Mouse (Mus musculus) MN1 (cell line): ENCODE data around the gene LTO1.

Experiments
- DNase-seq: peaks from one replicate; pipeline ENCODE4 v3.0.0-alpha.2; 2016; ENCODE audit warnings: low spot score

LTO1 gene

DNA sequence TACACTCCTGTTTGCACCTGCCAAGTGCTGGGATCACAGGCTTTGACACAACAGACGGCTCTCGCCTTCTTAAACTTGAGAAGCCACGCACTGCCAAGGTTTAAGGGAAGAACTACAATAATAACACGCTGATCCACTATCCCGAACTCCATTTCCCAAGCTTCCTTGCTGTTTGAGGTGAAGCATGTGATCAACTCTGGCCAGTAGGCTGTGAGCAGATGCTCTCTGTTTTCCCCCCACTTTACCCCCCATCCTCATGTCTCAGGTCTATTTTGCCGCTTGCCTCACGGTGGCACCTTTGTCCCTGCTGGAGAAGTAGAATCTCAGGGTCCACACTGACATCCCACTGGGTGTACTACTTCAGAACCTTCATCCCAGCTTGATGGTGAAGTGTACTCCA is 6.2 kb upstream of the LTO1 start:
- no peak for DNase-seq

GRCm38 (mm10) chr7:144911121-144911520 is 3.8 kb upstream of the LTO1 start:
- no peak for DNase-seq

DNA sequence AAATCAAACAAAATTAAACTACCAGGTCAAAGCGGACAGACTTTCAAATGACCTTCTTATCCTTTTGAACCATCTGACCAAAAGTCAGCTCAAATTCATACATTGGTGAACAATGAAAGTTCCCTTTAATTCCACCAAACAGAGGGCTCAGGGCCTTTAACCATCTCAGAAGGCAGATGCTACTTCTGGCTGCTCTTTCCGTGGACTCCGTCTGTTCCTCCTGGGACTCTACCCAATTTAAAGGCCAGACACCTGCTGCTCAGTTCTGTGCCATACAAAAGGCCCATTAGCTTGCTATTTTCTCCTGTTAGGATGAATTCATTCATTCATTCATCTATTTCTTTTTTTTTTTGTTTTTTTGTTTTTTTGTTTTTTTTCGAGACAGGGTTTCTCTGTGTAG is 2.0 kb upstream of the LTO1 start:
- DNase-seq, result no peak

- DNase-seq, result peak; percentile 83
These were observed 478 bp upstream of the LTO1 start for GRCm38 (mm10) chr7:144914296-144914947.

DNA sequence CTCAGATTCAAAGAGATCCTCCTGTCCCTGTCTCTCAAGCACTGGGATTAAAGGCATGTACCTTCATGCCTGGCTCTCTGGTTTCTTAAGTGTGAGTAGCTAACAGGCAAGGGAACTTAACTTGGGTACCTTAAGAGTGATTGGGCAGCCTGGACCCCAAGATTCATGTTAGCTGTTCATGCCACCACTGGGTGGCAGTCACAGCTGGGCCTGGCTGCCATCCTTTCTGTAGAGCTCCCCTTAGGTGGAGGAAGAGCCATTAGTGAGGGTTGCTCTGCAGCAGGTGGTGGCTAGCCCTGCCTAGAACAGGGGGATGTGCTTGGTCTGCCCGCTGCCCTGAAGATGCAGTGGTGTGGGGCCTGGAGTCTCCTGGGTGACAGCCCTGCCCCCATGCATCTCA is 3.9 kb downstream of the LTO1 start:
- DNase-seq, result peak; percentile 32

DNA sequence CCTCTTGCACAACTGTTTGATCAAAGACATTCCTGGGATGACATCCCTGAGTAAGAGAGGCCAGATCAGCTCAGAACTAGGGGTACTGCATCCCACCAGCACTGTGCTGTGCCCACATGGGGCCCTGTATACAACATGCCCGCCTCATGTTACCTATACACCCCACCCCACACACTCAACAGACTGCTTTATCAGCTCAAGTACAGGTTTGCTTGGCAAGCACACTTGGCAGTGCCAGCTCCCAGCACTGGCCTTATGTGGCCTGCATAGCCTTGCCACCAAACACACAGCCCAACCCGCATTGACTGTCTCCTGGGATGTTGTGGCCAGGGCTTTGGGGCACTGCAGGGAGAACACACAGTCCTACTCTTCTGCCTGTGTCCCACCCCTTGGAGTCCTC is 12.7 kb downstream of the LTO1 start:
- no peak for DNase-seq

DNA sequence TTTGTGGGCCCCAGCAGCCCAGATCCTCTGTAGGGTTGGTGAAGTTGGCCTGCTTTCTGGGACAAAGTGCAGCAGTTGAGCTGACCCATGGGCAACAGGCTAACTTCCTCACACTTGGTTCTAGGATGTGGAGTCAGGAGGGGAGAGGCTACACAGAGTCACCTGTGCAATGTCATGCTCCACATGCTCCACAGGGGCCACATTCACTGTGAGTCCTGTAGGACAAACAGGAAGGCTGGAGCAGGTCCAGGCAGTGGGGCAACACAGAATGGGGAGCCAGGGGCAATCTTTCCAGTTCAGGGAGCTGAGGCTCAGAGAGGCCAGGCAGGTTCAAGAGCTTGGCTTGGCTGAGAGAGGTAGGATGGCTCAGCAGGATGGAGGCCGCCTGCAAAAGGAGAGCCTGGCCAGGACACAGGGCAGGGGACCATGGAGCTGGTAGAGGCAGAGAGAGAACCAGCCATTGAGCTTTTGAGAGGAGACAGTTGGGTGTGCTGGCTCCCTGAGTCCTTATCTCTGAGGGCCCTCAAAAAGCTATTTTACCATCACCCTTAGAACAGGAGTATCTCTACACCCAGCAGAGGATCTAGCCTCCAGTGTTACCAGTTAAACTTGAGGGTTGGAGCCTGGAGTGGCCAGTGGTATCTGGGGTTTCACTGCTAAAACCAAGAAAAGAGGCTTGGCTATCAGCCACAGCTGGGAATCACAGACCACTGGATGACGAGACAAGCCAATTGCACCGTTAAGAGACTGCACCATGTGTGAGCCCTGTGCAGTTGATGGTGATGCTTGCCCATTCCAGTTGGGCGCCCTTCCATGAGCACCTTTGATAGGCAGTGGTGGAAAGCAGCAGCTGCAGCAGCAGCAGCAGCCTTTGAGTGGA is 13.3 kb downstream of the LTO1 start:
- no peak for DNase-seq

GRCm38 (mm10) chr7:144928889-144929210 is 13.9 kb downstream of the LTO1 start:
- no peak for DNase-seq

DNA sequence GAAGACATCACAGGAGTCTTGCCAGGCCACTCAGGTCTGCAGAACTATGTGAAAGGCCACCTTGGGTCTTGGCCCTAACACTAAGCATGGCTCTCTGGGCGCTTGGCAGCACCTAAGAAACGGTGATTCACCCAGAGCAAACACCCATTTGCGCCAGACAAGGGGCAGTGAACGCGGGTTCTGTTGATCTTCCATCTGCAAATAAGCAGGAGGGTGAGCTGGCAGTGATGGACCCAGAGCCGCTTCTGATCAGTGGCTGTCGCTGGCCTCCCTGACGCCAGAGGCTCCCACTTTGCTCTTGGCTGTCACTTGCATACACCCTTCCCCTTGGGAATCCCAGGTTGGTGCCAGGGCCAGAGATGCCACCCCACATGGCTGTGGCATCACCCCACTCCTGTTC is 14.6 kb downstream of the LTO1 start:
- DNase-seq, result peak; percentile 36

GRCm38 (mm10) chr7:144929931-144930330 is 15.0 kb downstream of the LTO1 start:
- DNase-seq, result no peak

- peak; percentile 70 for DNase-seq
These were observed 16.9 kb downstream of the LTO1 start for GRCm38 (mm10) chr7:144931778-144932177.

DNA sequence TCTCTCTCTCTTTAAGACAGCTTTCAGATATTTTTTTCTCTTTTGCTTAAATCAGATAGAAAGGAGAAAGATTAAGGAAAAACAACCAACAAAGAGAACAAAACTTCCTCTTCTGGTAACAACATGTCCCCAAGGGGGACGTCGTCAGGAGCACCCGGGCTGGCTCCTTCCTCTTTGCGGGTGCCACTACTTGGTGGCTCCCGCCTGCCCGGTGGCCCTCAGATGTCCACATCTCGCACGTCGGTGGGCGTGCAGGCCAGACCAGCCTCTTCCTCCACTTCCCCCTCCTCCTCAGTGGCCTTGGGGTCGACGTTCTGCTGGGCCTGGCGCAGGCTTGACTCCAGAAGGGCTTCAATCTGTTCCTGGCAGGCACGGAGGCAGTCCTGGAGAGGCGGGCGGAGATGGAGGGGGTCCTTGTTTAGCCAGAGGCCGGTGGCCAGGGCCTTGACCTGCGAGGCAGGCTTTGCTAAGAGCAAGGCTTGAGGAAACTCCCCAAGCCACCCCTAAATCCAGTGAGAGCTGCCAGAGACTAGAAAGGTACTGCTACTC is 17.6 kb downstream of the LTO1 start:
- no peak for DNase-seq

DNA sequence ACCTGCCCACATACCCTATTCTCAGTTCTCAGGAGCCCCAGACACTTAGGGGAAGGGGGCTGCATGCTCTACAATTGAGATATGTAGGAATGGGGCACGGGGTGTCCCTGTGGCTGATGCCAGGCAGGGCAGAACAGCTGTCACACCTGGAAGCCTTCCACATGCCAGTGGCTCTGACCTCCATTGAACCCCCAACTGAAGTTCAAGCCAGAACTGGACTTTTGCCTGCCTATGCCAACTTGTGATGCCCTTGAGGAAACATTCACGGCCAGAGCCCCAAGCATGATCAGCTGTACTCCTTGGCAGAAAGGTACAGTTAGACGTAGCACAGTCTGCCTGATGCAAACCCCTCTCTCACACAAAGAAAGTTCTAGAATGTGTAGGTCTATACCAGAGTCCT is 18.4 kb downstream of the LTO1 start:
- DNase-seq, result no peak

GRCm38 (mm10) chr7:144933796-144934195 is 18.9 kb downstream of the LTO1 start:
- DNase-seq, result no peak

- DNase-seq, result no peak
These were observed 20.0 kb downstream of the LTO1 start for GRCm38 (mm10) chr7:144934901-144935300.

DNA sequence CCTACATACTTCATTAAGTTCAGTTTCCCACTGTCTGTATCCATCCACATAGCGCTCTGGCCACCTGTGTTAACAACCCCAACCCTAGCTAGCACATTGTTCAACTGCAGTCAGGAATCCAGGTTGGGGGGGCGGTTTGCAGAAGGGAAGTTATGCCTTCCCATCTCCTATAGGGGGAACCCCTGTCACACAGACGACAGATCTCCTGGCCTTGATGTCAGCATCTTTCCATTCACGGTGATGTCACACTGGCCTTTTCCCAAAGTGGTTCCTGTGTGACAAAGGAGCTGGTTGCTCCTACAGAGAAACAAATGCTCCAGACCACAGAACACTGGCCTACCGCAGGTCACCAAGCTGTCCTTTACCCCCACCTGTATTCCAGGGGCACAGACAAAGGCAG is 20.7 kb downstream of the LTO1 start:
- DNase-seq, result peak; percentile 79

GRCm38 (mm10) chr7:144936311-144936880 is 21.5 kb downstream of the LTO1 start:
- DNase-seq, result no peak

DNA sequence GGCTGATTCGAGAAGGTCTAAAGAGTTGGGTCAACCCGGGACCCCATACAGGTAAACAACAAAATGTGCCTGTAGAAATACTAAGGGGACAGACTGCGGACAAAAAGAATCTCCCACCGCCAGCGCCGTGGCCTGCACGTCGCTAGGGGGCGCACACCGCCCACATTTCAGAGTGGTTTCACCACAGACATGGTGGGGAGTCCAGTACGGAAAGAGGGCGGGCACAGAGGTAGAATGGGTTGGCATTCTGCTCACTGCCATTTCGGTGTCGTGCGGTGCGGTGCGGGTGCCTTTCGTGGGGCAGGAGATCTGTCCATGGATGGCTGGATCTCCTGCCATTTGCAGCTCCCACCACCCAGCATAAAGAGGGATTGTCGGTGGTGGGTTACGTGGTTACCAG is 22.6 kb downstream of the LTO1 start:
- DNase-seq, result peak; percentile 90

- no peak for DNase-seq
These were observed 23.1 kb downstream of the LTO1 start for GRCm38 (mm10) chr7:144937899-144938517.

- no peak for DNase-seq
These were observed 23.9 kb downstream of the LTO1 start for GRCm38 (mm10) chr7:144938661-144939343.

DNA sequence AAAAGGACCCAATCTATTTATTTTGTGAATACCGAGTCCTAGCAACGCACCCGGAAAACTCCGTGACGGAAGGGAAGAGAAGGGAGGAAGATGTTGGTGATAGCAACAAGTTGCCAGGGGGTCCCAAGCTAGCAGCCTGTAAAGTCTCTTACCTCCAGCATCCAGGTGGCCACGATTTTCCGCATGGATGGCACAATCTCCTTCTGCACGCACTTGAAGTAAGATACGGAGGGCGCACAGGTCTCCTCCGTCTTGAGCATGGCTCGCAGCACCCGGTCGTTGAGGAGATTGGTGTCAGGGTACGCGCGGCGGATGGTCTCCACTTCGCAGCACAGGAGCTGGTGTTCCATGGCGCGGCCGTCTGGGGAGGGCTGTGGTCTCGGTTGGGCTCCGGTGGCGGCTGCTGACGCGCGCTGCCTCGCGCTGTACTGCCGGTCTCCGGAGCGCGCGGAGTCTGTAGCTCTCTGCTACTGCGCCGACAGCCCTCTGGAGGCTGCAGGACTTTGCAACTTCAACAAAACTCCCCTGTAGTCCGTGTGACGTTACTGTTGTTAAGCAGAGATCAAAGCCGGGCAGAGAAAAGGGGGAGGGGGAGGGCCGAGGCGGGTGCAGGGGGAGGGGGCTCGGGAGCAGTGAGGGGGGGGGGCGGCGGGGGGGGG is 24.6 kb downstream of the LTO1 start, which contains the start of gene Ccnd1:
Gene Ccnd1, minus strand, starts transcription at position 582 of the 659 bp plus-strand sequence.
- DNase-seq, result peak; percentile 90
